Mouse (Mus musculus): ENCODE data around the gene Wbp1. TPM values are rescaled to one million over a fixed set of nuclear protein-coding genes. Genes with fewer than 3 reads are reported as not detected.

The Wbp1 gene
- polyA plus RNA-seq, 1 experiment from 2014 or later, result 227 TPM

GRCm38 (mm10) chr6:83137576-83137950, 16.2 kb upstream of the Wbp1 start:
- Histone ChIP-seq H3K27me3 (peaks cover 25% of the 10 kb centered on the region), H3K36me3 (no peaks in the 10 kb centered on the region), H3K9ac (peak overlapping the region; percentile 76), H3K4me3 (peak overlapping the region; percentile 43), H3K4me2 (peak overlapping the region; percentile 62), H3K9me3 (no peaks in the 10 kb centered on the region), H3K27ac (peak overlapping the region; percentile 94), H3K4me1 (replicated peaks) (peaks cover 51% of the 10 kb centered on the region)
- peak; percentile 55 for ATAC-seq (ENCODE audit: low FRiP score)
- WGBS, result 1% methylated on average over 12 of the region's 12 CpGs

- no peaks in the 10 kb centered on the region for H3K9me3 ChIP-seq
- H3K9ac ChIP-seq, result peak overlapping the region; percentile 76
- ATAC-seq (ENCODE audit: low FRiP score), result peak; percentile 74
- H3K4me3 ChIP-seq, result peak overlapping the region; percentile 43
- peaks cover 25% of the 10 kb centered on the region for H3K27me3 ChIP-seq
- peak overlapping the region; percentile 94 for H3K27ac ChIP-seq
- peaks cover 46% of the 10 kb centered on the region for H3K4me1 ChIP-seq (replicated peaks)
- no peaks in the 10 kb centered on the region for H3K36me3 ChIP-seq
- WGBS, result under 1% methylated on average over 24 of the region's 26 CpGs
- peak overlapping the region; percentile 62 for H3K4me2 ChIP-seq
Measured at GRCm38 (mm10) chr6:83136881-83137575, 15.7 kb upstream of the Wbp1 start.

GRCm38 (mm10) chr6:83136291-83136880, 15.0 kb upstream of the Wbp1 start:
- no peaks in the 10 kb centered on the region for H3K36me3 ChIP-seq
- H3K27me3 ChIP-seq, result peaks cover 25% of the 10 kb centered on the region
- ATAC-seq (ENCODE audit: low FRiP score), result peak; percentile 12; the same call in 1 of the 2 replicates
- peak overlapping the region; percentile 62 for H3K4me2 ChIP-seq
- peak overlapping the region; percentile 76 for H3K9ac ChIP-seq
- H3K27ac ChIP-seq, result peak overlapping the region; percentile 94
- WGBS, result 15% methylated on average over 5 of the region's 5 CpGs
- H3K4me1 ChIP-seq (replicated peaks), result peaks cover 40% of the 10 kb centered on the region
- no peaks in the 10 kb centered on the region for H3K9me3 ChIP-seq
- H3K4me3 ChIP-seq, result peak overlapping the region; percentile 43

GRCm38 (mm10) chr6:83135571-83136161, 14.3 kb upstream of the Wbp1 start:
- H3K4me2 ChIP-seq, result peak overlapping the region; percentile 62
- H3K9me3 ChIP-seq, result no peaks in the 10 kb centered on the region
- H3K4me1 ChIP-seq (replicated peaks), result peaks cover 40% of the 10 kb centered on the region
- ATAC-seq (ENCODE audit: low FRiP score), result no peak
- no peaks in the 10 kb centered on the region for H3K36me3 ChIP-seq
- peak overlapping the region; percentile 43; the same call in 1 of the 2 replicates for H3K4me3 ChIP-seq
- no peak overlapping the region for H3K27ac ChIP-seq
- peaks cover 25% of the 10 kb centered on the region for H3K27me3 ChIP-seq
- H3K9ac ChIP-seq, result peak overlapping the region; percentile 51
- 2% methylated on average over 37 of the region's 37 CpGs for WGBS

GRCm38 (mm10) chr6:83134951-83135513, 13.7 kb upstream of the Wbp1 start, which contains the start of gene Rtkn:
Gene Rtkn (plus strand): TSS chr6:83135463.
- peak within 1 kb of the TSS; percentile 94; the same call in 1 of the 2 replicates for H3K27ac ChIP-seq
- H3K9me3 ChIP-seq, result no peaks in the 10 kb centered on the region
- 64% methylated on average over 7 of the region's 7 CpGs for WGBS
- peak within 1 kb of the TSS; percentile 62 for H3K4me2 ChIP-seq
- peaks cover 40% of the 10 kb centered on the region for H3K4me1 ChIP-seq (replicated peaks)
- H3K27me3 ChIP-seq, result peaks cover 25% of the 10 kb centered on the region
- H3K36me3 ChIP-seq, result no peaks in the 10 kb centered on the region
- peak within 1 kb of the TSS; percentile 43; the same call in 1 of the 2 replicates for H3K4me3 ChIP-seq
- peak within 1 kb of the TSS; percentile 51 for H3K9ac ChIP-seq
- ATAC-seq (ENCODE audit: low FRiP score), result no peak

GRCm38 (mm10) chr6:83134226-83134625, 12.9 kb upstream of the Wbp1 start:
- H3K27ac ChIP-seq, result no peak overlapping the region
- H3K4me2 ChIP-seq, result no peak overlapping the region
- H3K27me3 ChIP-seq, result peaks cover 25% of the 10 kb centered on the region
- ATAC-seq (ENCODE audit: low FRiP score), result no peak
- H3K9ac ChIP-seq, result no peak overlapping the region
- H3K9me3 ChIP-seq, result no peaks in the 10 kb centered on the region
- 68% methylated on average over 3 of the region's 3 CpGs for WGBS
- peaks cover 38% of the 10 kb centered on the region for H3K4me1 ChIP-seq (replicated peaks)
- H3K36me3 ChIP-seq, result no peaks in the 10 kb centered on the region
- H3K4me3 ChIP-seq, result no peak overlapping the region

GRCm38 (mm10) chr6:83132176-83132919, 11.0 kb upstream of the Wbp1 start:
- Histone ChIP-seq H3K4me2 (no peak overlapping the region), H3K4me1 (replicated peaks) (peaks cover 19% of the 10 kb centered on the region), H3K9me3 (no peaks in the 10 kb centered on the region), H3K9ac (no peak overlapping the region), H3K36me3 (no peaks in the 10 kb centered on the region), H3K27me3 (peaks cover 25% of the 10 kb centered on the region), H3K4me3 (no peak overlapping the region), H3K27ac (no peak overlapping the region)
- ATAC-seq (ENCODE audit: low FRiP score), result no peak
- 86% methylated on average over 9 of the region's 9 CpGs for WGBS

GRCm38 (mm10) chr6:83131469-83132034, 10.2 kb upstream of the Wbp1 start:
- Histone ChIP-seq H3K9ac (no peak overlapping the region), H3K9me3 (no peaks in the 10 kb centered on the region), H3K27me3 (peaks cover 22% of the 10 kb centered on the region), H3K4me2 (no peak overlapping the region), H3K27ac (no peak overlapping the region), H3K4me1 (replicated peaks) (peaks cover 11% of the 10 kb centered on the region), H3K36me3 (no peaks in the 10 kb centered on the region), H3K4me3 (no peak overlapping the region)
- WGBS, result 76% methylated on average over 6 of the region's 6 CpGs
- ATAC-seq (ENCODE audit: low FRiP score), result no peak

GRCm38 (mm10) chr6:83127419-83127818, 6.1 kb upstream of the Wbp1 start:
- no peaks in the 10 kb centered on the region for H3K9me3 ChIP-seq
- H3K9ac ChIP-seq, result no peak overlapping the region
- H3K27ac ChIP-seq, result no peak overlapping the region
- no peak for ATAC-seq (ENCODE audit: low FRiP score)
- H3K4me3 ChIP-seq, result no peak overlapping the region
- H3K36me3 ChIP-seq, result no peaks in the 10 kb centered on the region
- H3K27me3 ChIP-seq, result no peaks in the 10 kb centered on the region
- H3K4me2 ChIP-seq, result no peak overlapping the region
- H3K4me1 ChIP-seq (replicated peaks), result peaks cover 26% of the 10 kb centered on the region
- WGBS, result 94% methylated on average over 5 of the region's 5 CpGs

- Histone ChIP-seq H3K27ac (peak within 1 kb of the TSS; percentile 64), H3K4me1 (replicated peaks) (peaks cover 38% of the 10 kb centered on the region), H3K9ac (peak within 1 kb of the TSS; percentile 82), H3K4me3 (peak within 1 kb of the TSS; percentile 74), H3K27me3 (no peaks in the 10 kb centered on the region), H3K4me2 (peak within 1 kb of the TSS; percentile 66), H3K36me3 (no peaks in the 10 kb centered on the region), H3K9me3 (no peaks in the 10 kb centered on the region)
- 30% methylated on average over 5 of the region's 5 CpGs for WGBS
- ATAC-seq (ENCODE audit: low FRiP score), result no peak
Measured at GRCm38 (mm10) chr6:83125331-83125730, 4.0 kb upstream of the Wbp1 start, which contains the start of gene Ino80b. Gene Ino80b (minus strand): TSS chr6:83125431.

GRCm38 (mm10) chr6:83124851-83125312, 3.5 kb upstream of the Wbp1 start:
- Histone ChIP-seq H3K4me2 (peak overlapping the region; percentile 66), H3K9ac (peak overlapping the region; percentile 82), H3K4me3 (peak overlapping the region; percentile 74), H3K4me1 (replicated peaks) (peaks cover 43% of the 10 kb centered on the region), H3K9me3 (no peaks in the 10 kb centered on the region), H3K36me3 (no peaks in the 10 kb centered on the region), H3K27me3 (no peaks in the 10 kb centered on the region), H3K27ac (peak overlapping the region; percentile 64)
- ATAC-seq (ENCODE audit: low FRiP score), result peak; percentile 8
- under 1% methylated on average over 30 of the region's 30 CpGs for WGBS

Measured in hindbrain, embryonic 13.5 days (tissue).